In genomic region chr19:5882079-5882478, GRCm38 (mm10) we compare ENCODE assay signal across 9 mouse cellular contexts. TPM values are rescaled to one million over a fixed set of nuclear protein-coding genes. Genes with fewer than 3 reads are reported as not detected.
DNase-seq lines count a peak whose midpoint lies in the region; ATAC-seq and TF ChIP-seq lines count a peak whose summit lies in the region.
"Not testable (repeated sequence)": the region's sequence is repeated elsewhere in the genome, so short reads cannot be mapped to it uniquely, and the experiment has no call there.
"Had no signal": no experiment of that assay in that cellular context is flagged by ENCODE, and none has a peak within 500 bp of the region (broad histone marks: within the 10 kb centered on the region; RNA-seq: fewer than 3 reads in every experiment).

No protein-coding gene starts in this region.

- H3K4me2 ChIP-seq in embryonic facial prominence, embryonic 15.5 days (replicated peaks); liver, postnatal 0 days (ENCODE audit: low read depth, low read length): not testable (repeated sequence)

- not testable (repeated sequence) for ATAC-seq in embryonic facial prominence, embryonic 15.5 days (ENCODE audit: insufficient number of reproducible peaks, low FRiP score, low TSS enrichment, low read depth); liver, postnatal 0 days
- peak; percentile 41 to 42; a peak in 1 of 4 replicates for ATAC-seq in hematopoietic stem cell, adult 5-6 weeks (replicated peaks in 1 of 2; ENCODE audit: insufficient read depth in 1 of 2, low FRiP score in 2 of 2, low TSS enrichment in 1 of 2, low read depth in 1 of 2, poor library complexity in 2 of 2, severe bottlenecking in 2 of 2)

- not testable (repeated sequence) for H3K4me3 ChIP-seq in bone marrow, adult 2 months (replicated peaks; ENCODE audit: control insufficient read depth, low read depth, low read length); embryonic facial prominence, embryonic 15.5 days (replicated peaks); liver, adult 2 months (ENCODE audit: insufficient read depth, low read depth, low read length); liver, postnatal 0 days (ENCODE audit: low read depth, low read length); small intestine, adult 2 months (ENCODE audit: low read depth, low read length)

- not testable (repeated sequence) for H3K9me3 ChIP-seq in embryonic facial prominence, embryonic 15.5 days (replicated peaks); liver, postnatal 0 days (ENCODE audit: low read length)

- not testable (repeated sequence) for TF ChIP-seq CTCF in bone marrow, adult 2 months (IDR thresholded peaks at IDR 0.05; ENCODE audit: control insufficient read depth, insufficient read depth, low read length); liver, adult 2 months (IDR thresholded peaks at IDR 0.05; ENCODE audit: low read depth, low read length); liver, postnatal 0 days (IDR thresholded peaks at IDR 0.05; ENCODE audit: low read depth); small intestine, adult 2 months (IDR thresholded peaks at IDR 0.05; ENCODE audit: extremely low read depth, insufficient read length, insufficient replicate concordance, low read depth, low read length)

- DNase-seq in MEL-GATA-1-ER (ENCODE audit: extremely low read depth, low read depth), result peak; percentile 49
- DNase-seq in liver, adult 2 months (ENCODE audit: extremely low read depth, low read depth, low spot score), result peak; percentile 61
- DNase-seq in liver, postnatal 0 days, result not testable (repeated sequence)

- TF ChIP-seq POLR2A in bone marrow, adult 2 months (IDR thresholded peaks at IDR 0.05; ENCODE audit: borderline replicate concordance, control insufficient read depth, low read depth, low read length); liver, adult 2 months (IDR thresholded peaks at IDR 0.05; ENCODE audit: extremely low read depth, insufficient read depth, low read length); small intestine, adult 2 months (IDR thresholded peaks at IDR 0.05; ENCODE audit: low read depth, low read length): not testable (repeated sequence)

- not testable (repeated sequence) for H3K27me3 ChIP-seq in embryonic facial prominence, embryonic 15.5 days; liver, adult 2 months (ENCODE audit: control insufficient read depth, insufficient read depth, low read length); liver, postnatal 0 days (ENCODE audit: insufficient read depth, low read length); small intestine, adult 2 months (ENCODE audit: control insufficient read depth, insufficient read depth, low read length)

- H3K27ac ChIP-seq in bone marrow, adult 2 months (ENCODE audit: control insufficient read depth, insufficient read depth, low read depth, low read length, poor library complexity), result peak overlapping the region; percentile 56
- H3K27ac ChIP-seq in embryonic facial prominence, embryonic 15.5 days (replicated peaks), result peak overlapping the region; percentile 34; the same call in 1 of the 2 replicates
- H3K27ac ChIP-seq in liver, adult 2 months (replicated peaks; ENCODE audit: insufficient read depth, low read depth, low read length), result not testable (repeated sequence)
- H3K27ac ChIP-seq in liver, postnatal 0 days (ENCODE audit: low read depth), result 0 out of 2 replicates have a peak overlapping the region, but pooled peaks have one; percentile 25
- H3K27ac ChIP-seq in small intestine, adult 2 months (ENCODE audit: insufficient read depth, low read depth, low read length), result peak overlapping the region; percentile 91

- H3K79me2 ChIP-seq in liver, adult 2 months (ENCODE audit: control insufficient read depth, insufficient read depth, low read length), result peaks cover 12% of the 10 kb centered on the region; the same call in 1 of the 2 replicates

- not testable (repeated sequence) for TF ChIP-seq EP300 in liver, postnatal 0 days (IDR thresholded peaks at IDR 0.05; ENCODE audit: low read depth)

- not testable (repeated sequence) for H3K4me1 ChIP-seq in bone marrow, adult 2 months (ENCODE audit: control insufficient read depth, insufficient read depth, low read length)
- peaks cover 21% of the 10 kb centered on the region for H3K4me1 ChIP-seq in embryonic facial prominence, embryonic 15.5 days
- peaks cover 31% of the 10 kb centered on the region for H3K4me1 ChIP-seq in liver, adult 2 months (ENCODE audit: control insufficient read depth, insufficient read depth, low read length)
- peaks cover 39% of the 10 kb centered on the region for H3K4me1 ChIP-seq in liver, postnatal 0 days (ENCODE audit: insufficient read depth)
- H3K4me1 ChIP-seq in small intestine, adult 2 months (ENCODE audit: control insufficient read depth, insufficient read depth, insufficient read length, low read length), result peaks cover 58% of the 10 kb centered on the region

- not testable (repeated sequence) for H3K36me3 ChIP-seq in embryonic facial prominence, embryonic 15.5 days; liver, adult 2 months (ENCODE audit: control insufficient read depth, insufficient read depth, low read length); liver, postnatal 0 days (replicated peaks; ENCODE audit: insufficient read depth, low read length)
- H3K36me3 ChIP-seq in small intestine, adult 2 months (ENCODE audit: control insufficient read depth, insufficient read depth, low read length), result peaks cover 37% of the 10 kb centered on the region

- WGBS in bone marrow, adult 2 months, result 19% methylated on average over 5 of the region's 5 CpGs
- WGBS in embryonic facial prominence, embryonic 15.5 days, result 65% methylated on average over 5 of the region's 5 CpGs
- WGBS in liver, adult 2 months, result 38% methylated on average over 5 of the region's 5 CpGs
- 47% methylated on average over 5 of the region's 5 CpGs for WGBS in liver, postnatal 0 days (ENCODE audit: insufficient replicate concordance)
- WGBS in small intestine, adult 2 months, result 61% methylated on average over 5 of the region's 5 CpGs

- not testable (repeated sequence) for H3K9ac ChIP-seq in embryonic facial prominence, embryonic 15.5 days; liver, adult 2 months (ENCODE audit: low read depth, low read length); liver, postnatal 0 days (replicated peaks)

RNA-seq across cellular contexts. Expression of gene Slc25a45, which starts 4.5 kb away (rescaled TPM):
- polyA plus RNA-seq in bone marrow, adult 2 months (2011; ENCODE audit: insufficient read depth, insufficient read length, low replicate concordance, missing spikeins), result 11.6 and 24.6 TPM in 2 replicates
- 5.9 and 7.5 TPM in 2 replicates for polyA plus RNA-seq in embryonic facial prominence, embryonic 15.5 days (2015; fragmentation: Nextera tagmentation; extraction: Ambion mirVana)
- 48.1 and 60.3 TPM in 2 replicates for total RNA-seq in hematopoietic stem cell, adult 5-6 weeks (2017)
- total RNA-seq in liver, adult 2 months (2014; rRNA removed), result 8.6 and 13.0 TPM in 2 replicates
- polyA plus RNA-seq in liver, adult 2 months (2012; rRNA removed), result 52.8 and 57.7 TPM in 2 replicates
- 8.4 and 9.1 TPM in 2 replicates for polyA plus RNA-seq in liver, postnatal 0 days (2015; fragmentation: Nextera tagmentation; extraction: Ambion mirVana)
- polyA plus RNA-seq in small intestine, adult 2 months (2012; rRNA removed), result 207 and 241 TPM in 2 replicates
- polyA plus RNA-seq: erythroblast, embryonic 14.5 days had no signal

RNA-seq across cellular contexts. Expression of gene Frmd8, which starts 7.0 kb away (rescaled TPM):
- polyA plus RNA-seq in bone marrow, adult 2 months (2011; ENCODE audit: insufficient read depth, insufficient read length, low replicate concordance, missing spikeins), result 14.3 and 18.1 TPM in 2 replicates
- polyA plus RNA-seq in embryonic facial prominence, embryonic 15.5 days (2015; fragmentation: Nextera tagmentation; extraction: Ambion mirVana), result 32.5 and 37.4 TPM in 2 replicates
- total RNA-seq in hematopoietic stem cell, adult 5-6 weeks (2017), result 26.4 and 31.8 TPM in 2 replicates
- 5.2 and 5.9 TPM in 2 replicates for total RNA-seq in liver, adult 2 months (2014; rRNA removed)
- polyA plus RNA-seq in liver, adult 2 months (2012; rRNA removed), result 10.3 and 14.2 TPM in 2 replicates
- 8.5 and 9.0 TPM in 2 replicates for polyA plus RNA-seq in liver, postnatal 0 days (2015; fragmentation: Nextera tagmentation; extraction: Ambion mirVana)
- 32.1 and 62.1 TPM in 2 replicates for polyA plus RNA-seq in small intestine, adult 2 months (2012; rRNA removed)

RNA-seq across cellular contexts. Expression of gene Tigd3, which starts 11.9 kb away (rescaled TPM):
- 4.4 and 6.4 TPM in 2 replicates for polyA plus RNA-seq in bone marrow, adult 2 months (2011; ENCODE audit: insufficient read depth, insufficient read length, low replicate concordance, missing spikeins)
- 3.4 and 3.6 TPM in 2 replicates for polyA plus RNA-seq in embryonic facial prominence, embryonic 15.5 days (2015; fragmentation: Nextera tagmentation; extraction: Ambion mirVana)
- total RNA-seq in hematopoietic stem cell, adult 5-6 weeks (2017), result 2.4 and 2.6 TPM in 2 replicates
- total RNA-seq in liver, adult 2 months (2014; rRNA removed), result 0.18 and 0.27 TPM in 2 replicates
- polyA plus RNA-seq in liver, adult 2 months (2012; rRNA removed), result 0.16 and 0.24 TPM in 2 replicates
- polyA plus RNA-seq in liver, postnatal 0 days (2015; fragmentation: Nextera tagmentation; extraction: Ambion mirVana), result 1.5 and 1.7 TPM in 2 replicates
- 0.90 and 2.0 TPM in 2 replicates for polyA plus RNA-seq in small intestine, adult 2 months (2012; rRNA removed)

RNA-seq across cellular contexts. Expression of gene Dpf2, which starts 30.7 kb away (rescaled TPM):
- 31.1 and 60.8 TPM in 2 replicates for polyA plus RNA-seq in bone marrow, adult 2 months (2011; ENCODE audit: insufficient read depth, insufficient read length, low replicate concordance, missing spikeins)
- polyA plus RNA-seq in embryonic facial prominence, embryonic 15.5 days (2015; fragmentation: Nextera tagmentation; extraction: Ambion mirVana), result 144 and 167 TPM in 2 replicates
- 121 and 154 TPM in 2 replicates for total RNA-seq in hematopoietic stem cell, adult 5-6 weeks (2017)
- total RNA-seq in liver, adult 2 months (2014; rRNA removed), result 10.3 and 10.7 TPM in 2 replicates
- 28.8 and 40.0 TPM in 2 replicates for polyA plus RNA-seq in liver, adult 2 months (2012; rRNA removed)
- 28.1 and 32.6 TPM in 2 replicates for polyA plus RNA-seq in liver, postnatal 0 days (2015; fragmentation: Nextera tagmentation; extraction: Ambion mirVana)
- 34.1 and 64.3 TPM in 2 replicates for polyA plus RNA-seq in small intestine, adult 2 months (2012; rRNA removed)

RNA-seq across cellular contexts. Expression of gene Cdc42ep2, which starts 42.5 kb away (rescaled TPM):
- 2.3 and 5.3 TPM in 2 replicates for polyA plus RNA-seq in bone marrow, adult 2 months (2011; ENCODE audit: insufficient read depth, insufficient read length, low replicate concordance, missing spikeins)
- 11.0 TPM in 2 replicates for polyA plus RNA-seq in embryonic facial prominence, embryonic 15.5 days (2015; fragmentation: Nextera tagmentation; extraction: Ambion mirVana)
- total RNA-seq in hematopoietic stem cell, adult 5-6 weeks (2017), result 0.25 TPM in 1 of 2 replicates, not detected in the other
- 1.7 and 2.1 TPM in 2 replicates for total RNA-seq in liver, adult 2 months (2014; rRNA removed)
- 2.1 and 2.4 TPM in 2 replicates for polyA plus RNA-seq in liver, adult 2 months (2012; rRNA removed)
- 3.0 TPM in 2 replicates for polyA plus RNA-seq in liver, postnatal 0 days (2015; fragmentation: Nextera tagmentation; extraction: Ambion mirVana)
- 10.3 and 30.6 TPM in 2 replicates for polyA plus RNA-seq in small intestine, adult 2 months (2012; rRNA removed)
- total RNA-seq: common myeloid progenitor, adult 5-6 weeks had no signal
